Mouse (Mus musculus): ENCODE measurements around the gene Eif4e1b. TPM values are rescaled to one million over a fixed set of nuclear protein-coding genes. Genes with fewer than 3 reads are reported as not detected.

Gene Eif4e1b
- polyA plus RNA-seq, 1 experiment from 2014 or later, result not detected

GRCm38 (mm10) chr13:54805134-54805838, 21.5 kb downstream of the Eif4e1b start:
- WGBS (ENCODE audit: missing documents), result 52% methylated on average over 21 of the region's 21 CpGs
- Histone ChIP-seq H3K27ac (no peak overlapping the region), H3K36me3 (ENCODE audit: inconsistent target) (no peaks in the 10 kb centered on the region), H3K4me3 (ENCODE audit: inconsistent target) (no peak overlapping the region), H3K79me2 (ENCODE audit: inconsistent target) (no peaks in the 10 kb centered on the region)

GRCm38 (mm10) chr13:54806434-54806976, 22.7 kb downstream of the Eif4e1b start:
- Histone ChIP-seq H3K4me3 (ENCODE audit: inconsistent target) (no peak overlapping the region), H3K36me3 (ENCODE audit: inconsistent target) (no peaks in the 10 kb centered on the region), H3K27ac (no peak overlapping the region), H3K79me2 (ENCODE audit: inconsistent target) (no peaks in the 10 kb centered on the region)
- WGBS (ENCODE audit: missing documents), result 53% methylated on average over 12 of the region's 13 CpGs

GRCm38 (mm10) chr13:54808067-54808466, 24.3 kb downstream of the Eif4e1b start:
- no peaks in the 10 kb centered on the region for H3K36me3 ChIP-seq (ENCODE audit: inconsistent target)
- no peak overlapping the region for H3K27ac ChIP-seq
- WGBS (ENCODE audit: missing documents), result 77% methylated on average over 12 of the region's 12 CpGs

GRCm38 (mm10) chr13:54811476-54811875, 27.7 kb downstream of the Eif4e1b start:
- Histone ChIP-seq H3K27ac (no peak overlapping the region), H3K36me3 (ENCODE audit: inconsistent target) (no peaks in the 10 kb centered on the region), H3K79me2 (ENCODE audit: inconsistent target) (no peaks in the 10 kb centered on the region), H3K4me3 (ENCODE audit: inconsistent target) (no peak overlapping the region)
- WGBS (ENCODE audit: missing documents), result 46% methylated on average over 7 of the region's 7 CpGs

More at GRCm38 (mm10) chr13:54808067-54808466, 24.3 kb downstream of the Eif4e1b start:
- Histone ChIP-seq H3K79me2 (ENCODE audit: inconsistent target) (no peaks in the 10 kb centered on the region), H3K4me3 (ENCODE audit: inconsistent target) (no peak overlapping the region)

- no peak overlapping the region for H3K4me3 ChIP-seq (ENCODE audit: inconsistent target)
- WGBS (ENCODE audit: missing documents), result 68% methylated on average over 9 of the region's 9 CpGs
- H3K36me3 ChIP-seq (ENCODE audit: inconsistent target), result no peaks in the 10 kb centered on the region
- H3K27ac ChIP-seq, result no peak overlapping the region
- no peaks in the 10 kb centered on the region for H3K79me2 ChIP-seq (ENCODE audit: inconsistent target)
Observed at GRCm38 (mm10) chr13:54813381-54813780, 29.6 kb downstream of the Eif4e1b start.

- Histone ChIP-seq H3K79me2 (ENCODE audit: inconsistent target) (no peaks in the 10 kb centered on the region), H3K4me3 (ENCODE audit: inconsistent target) (no peak overlapping the region), H3K27ac (no peak overlapping the region), H3K36me3 (ENCODE audit: inconsistent target) (no peaks in the 10 kb centered on the region)
- 42% methylated on average over 17 of the region's 17 CpGs for WGBS (ENCODE audit: missing documents)
Observed at GRCm38 (mm10) chr13:54818399-54819254, 34.8 kb downstream of the Eif4e1b start.

GRCm38 (mm10) chr13:54821106-54821505, 37.3 kb downstream of the Eif4e1b start:
- Histone ChIP-seq H3K27ac (no peak overlapping the region), H3K79me2 (ENCODE audit: inconsistent target) (no peaks in the 10 kb centered on the region), H3K36me3 (ENCODE audit: inconsistent target) (no peaks in the 10 kb centered on the region), H3K4me3 (ENCODE audit: inconsistent target) (no peak overlapping the region)
- WGBS (ENCODE audit: missing documents), result 93% methylated on average over 4 of the region's 4 CpGs

GRCm38 (mm10) chr13:54821931-54822330, 38.1 kb downstream of the Eif4e1b start:
- Histone ChIP-seq H3K79me2 (ENCODE audit: inconsistent target) (no peaks in the 10 kb centered on the region), H3K4me3 (ENCODE audit: inconsistent target) (no peak overlapping the region), H3K27ac (no peak overlapping the region), H3K36me3 (ENCODE audit: inconsistent target) (no peaks in the 10 kb centered on the region)
- 29% methylated on average over 2 of the region's 2 CpGs for WGBS (ENCODE audit: missing documents)

GRCm38 (mm10) chr13:54824111-54824931, 40.5 kb downstream of the Eif4e1b start:
- 21% methylated on average over 22 of the region's 25 CpGs for WGBS (ENCODE audit: missing documents)
- no peak overlapping the region for H3K27ac ChIP-seq
- H3K4me3 ChIP-seq (ENCODE audit: inconsistent target), result no peak overlapping the region
- H3K36me3 ChIP-seq (ENCODE audit: inconsistent target), result no peaks in the 10 kb centered on the region
- H3K79me2 ChIP-seq (ENCODE audit: inconsistent target), result no peaks in the 10 kb centered on the region

- Histone ChIP-seq H3K36me3 (ENCODE audit: inconsistent target) (no peaks in the 10 kb centered on the region), H3K27ac (no peak overlapping the region), H3K4me3 (ENCODE audit: inconsistent target) (no peak overlapping the region), H3K79me2 (ENCODE audit: inconsistent target) (no peaks in the 10 kb centered on the region)
- WGBS (ENCODE audit: missing documents), result 68% methylated on average over 4 of the region's 7 CpGs
Observed at GRCm38 (mm10) chr13:54827992-54828391, 44.2 kb downstream of the Eif4e1b start.

- no peak overlapping the region for H3K4me3 ChIP-seq (ENCODE audit: inconsistent target)
- no peak overlapping the region for H3K27ac ChIP-seq
- no peaks in the 10 kb centered on the region for H3K79me2 ChIP-seq (ENCODE audit: inconsistent target)
- H3K36me3 ChIP-seq (ENCODE audit: inconsistent target), result no peaks in the 10 kb centered on the region
- 55% methylated on average over 5 of the region's 6 CpGs for WGBS (ENCODE audit: missing documents)
Observed at GRCm38 (mm10) chr13:54828508-54828907, 44.7 kb downstream of the Eif4e1b start.

- H3K36me3 ChIP-seq (ENCODE audit: inconsistent target), result no peaks in the 10 kb centered on the region
- no peaks in the 10 kb centered on the region for H3K79me2 ChIP-seq (ENCODE audit: inconsistent target)
- no peak overlapping the region for H3K27ac ChIP-seq
- WGBS (ENCODE audit: missing documents), result 19% methylated on average over 13 of the region's 13 CpGs
- no peak overlapping the region for H3K4me3 ChIP-seq (ENCODE audit: inconsistent target)
Observed at GRCm38 (mm10) chr13:54829450-54829849, 45.7 kb downstream of the Eif4e1b start.

- Histone ChIP-seq H3K27ac (no peak overlapping the region), H3K4me3 (ENCODE audit: inconsistent target) (no peak overlapping the region), H3K36me3 (ENCODE audit: inconsistent target) (no peaks in the 10 kb centered on the region), H3K79me2 (ENCODE audit: inconsistent target) (no peaks in the 10 kb centered on the region)
- WGBS (ENCODE audit: missing documents), result 85% methylated on average over 14 of the region's 14 CpGs
Observed at GRCm38 (mm10) chr13:54836351-54837030, 52.7 kb downstream of the Eif4e1b start.

GRCm38 (mm10) chr13:54837061-54837460, 53.3 kb downstream of the Eif4e1b start:
- no peak overlapping the region for H3K27ac ChIP-seq

More at GRCm38 (mm10) chr13:54837061-54837460, 53.3 kb downstream of the Eif4e1b start:
- H3K36me3 ChIP-seq (ENCODE audit: inconsistent target), result no peaks in the 10 kb centered on the region
- no peaks in the 10 kb centered on the region for H3K79me2 ChIP-seq (ENCODE audit: inconsistent target)
- WGBS (ENCODE audit: missing documents), result 65% methylated on average over 5 of the region's 5 CpGs
- H3K4me3 ChIP-seq (ENCODE audit: inconsistent target), result no peak overlapping the region

Measured in macrophage (primary cell).